Mouse (Mus musculus): ENCODE results near the gene Syne1.

DNA sequence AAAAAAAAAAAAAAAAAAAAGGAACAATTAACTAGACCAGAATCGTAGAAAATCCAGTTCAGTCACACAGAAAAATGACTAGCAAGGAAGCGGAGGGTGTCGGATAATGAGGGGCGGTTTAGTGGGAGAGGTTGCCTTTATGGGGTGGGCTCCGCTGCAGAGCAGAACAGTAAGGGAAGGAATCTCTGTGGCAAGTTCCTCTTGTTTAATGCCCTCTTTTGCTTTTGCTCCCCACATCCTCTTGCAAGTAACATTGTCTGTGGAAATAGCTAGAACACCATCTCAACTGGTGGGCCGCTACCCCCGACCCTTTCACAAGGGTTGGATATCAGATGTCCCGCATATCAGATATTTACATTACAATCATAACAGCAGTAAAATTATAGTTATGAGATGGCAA is 37.1 kb downstream of the Syne1 start:
- TF ChIP-seq CHD2 (IDR thresholded peaks at IDR 0.05; ENCODE audit: low read depth, low read length), result no peak
- no peak for TF ChIP-seq HCFC1 (IDR thresholded peaks at IDR 0.05; ENCODE audit: borderline replicate concordance, insufficient read depth, low read length)
